Mouse (Mus musculus) thymus, postnatal 0 days (tissue): Measurements from ENCODE around the gene Lrfn2. TPM values are rescaled to one million over a fixed set of nuclear protein-coding genes. Genes with fewer than 3 reads are reported as not detected.
A peak's percentile ranks its signal among the peaks of the same experiment; 100 is the strongest.

Source experiments
- DNase-seq: peaks from one replicate; pipeline ENCODE4 v3.0.0-alpha.2; 2015; ENCODE audit warnings: low spot score
- polyA plus RNA-seq: library from polyadenylated mRNA; unstranded; fragments of >200 nt; fragmentation: Nextera tagmentation; extraction: Ambion mirVana; gene quantifications from 2 replicates; pipeline ENCODE4 v1.2.1, GENCODE M21; 2015

The Lrfn2 gene
- 0.09 and 0.13 TPM in 2 replicates for polyA plus RNA-seq

DNA sequence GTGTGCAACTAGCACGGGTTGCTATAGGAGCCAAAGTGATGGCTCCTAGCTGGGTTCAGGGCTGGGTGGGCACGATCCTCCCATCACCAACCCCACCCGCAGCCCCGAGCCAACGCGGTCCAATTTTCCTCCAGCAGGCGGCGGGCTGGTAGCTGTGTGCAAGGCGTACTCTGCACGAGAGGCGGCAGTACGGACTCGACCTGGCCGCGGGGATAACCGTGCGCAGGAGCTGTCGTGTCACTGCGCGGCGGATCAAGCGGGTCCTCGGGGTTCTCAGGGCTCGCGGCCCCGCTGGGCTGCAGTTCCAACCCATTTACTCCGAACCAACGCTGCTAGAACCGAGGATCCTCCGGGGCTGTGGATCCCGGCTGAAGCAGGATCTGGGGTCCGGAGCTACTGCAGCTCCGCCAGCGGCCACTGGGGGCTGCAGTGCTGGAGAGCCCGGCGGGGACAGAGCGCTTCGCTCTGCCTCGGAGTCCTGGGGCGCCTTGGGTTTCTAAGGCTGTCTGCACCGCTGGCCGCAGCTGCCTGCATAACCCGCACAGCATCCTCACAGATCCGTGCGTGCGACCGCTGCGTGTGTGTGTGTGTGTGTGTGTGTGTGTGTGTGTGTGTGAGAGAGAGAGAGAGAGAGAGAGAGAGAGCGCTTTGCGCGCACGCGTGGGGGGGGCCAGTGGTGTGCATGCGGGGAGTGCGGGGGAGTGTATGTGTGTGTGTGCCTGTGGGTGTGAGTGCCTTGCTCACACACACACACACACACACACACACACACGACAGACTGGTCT is at the start of gene Lrfn2:
Lrfn2 (plus strand) TSS at position 759 of the 785 bp plus-strand sequence.
- DNase-seq = peak; percentile 53

- no peak for DNase-seq
These were observed 44.5 kb upstream of the Lrfn2 start for GRCm38 (mm10) chr17:48887472-48888385.

GRCm38 (mm10) chr17:48905286-48906040 is 26.7 kb upstream of the Lrfn2 start:
- DNase-seq = no peak

GRCm38 (mm10) chr17:48913437-48913836 is 18.7 kb upstream of the Lrfn2 start:
- no peak for DNase-seq

GRCm38 (mm10) chr17:48917411-48917810 is 14.8 kb upstream of the Lrfn2 start:
- DNase-seq = no peak

- DNase-seq = no peak
These were observed 13.7 kb upstream of the Lrfn2 start for GRCm38 (mm10) chr17:48918458-48918857.

DNA sequence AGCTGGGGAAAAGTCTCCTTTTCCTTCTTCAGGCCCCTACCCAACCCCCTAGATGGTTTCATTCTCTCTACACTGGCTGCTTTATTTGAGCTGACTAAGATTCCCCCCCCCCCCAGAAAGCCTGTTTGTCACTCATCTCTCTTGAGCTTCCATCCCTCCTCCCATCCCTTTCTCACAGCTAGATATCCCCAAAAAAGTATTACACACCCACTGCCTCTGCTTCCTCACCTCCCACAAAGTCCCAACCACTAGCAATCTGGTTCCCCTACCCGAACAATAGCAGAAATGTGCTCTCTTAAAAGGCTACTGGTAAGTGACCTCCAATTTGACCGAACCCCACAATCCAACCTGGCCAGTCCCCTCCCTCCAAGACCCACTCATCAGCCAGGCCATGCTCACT is 9.3 kb upstream of the Lrfn2 start:
- DNase-seq = no peak

DNA sequence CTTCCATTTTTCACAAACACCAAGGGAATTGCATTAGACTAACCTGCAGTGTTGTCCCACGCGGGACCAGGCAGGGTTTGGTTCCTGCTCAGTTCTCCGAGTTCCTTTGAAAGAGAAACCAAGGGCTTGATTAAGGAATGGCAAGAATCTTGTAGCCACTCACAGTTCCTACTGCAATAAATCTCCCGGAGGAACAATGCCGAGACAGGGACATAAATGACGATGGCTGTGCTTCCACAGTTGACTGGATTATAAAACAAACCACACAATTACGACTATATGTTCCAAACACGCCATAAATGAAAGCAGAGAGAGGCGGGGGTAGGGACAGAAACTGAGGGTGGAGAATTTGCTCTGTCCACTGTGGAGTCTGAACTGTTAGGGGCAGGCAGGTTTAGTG is 6.8 kb upstream of the Lrfn2 start:
- no peak for DNase-seq

DNA sequence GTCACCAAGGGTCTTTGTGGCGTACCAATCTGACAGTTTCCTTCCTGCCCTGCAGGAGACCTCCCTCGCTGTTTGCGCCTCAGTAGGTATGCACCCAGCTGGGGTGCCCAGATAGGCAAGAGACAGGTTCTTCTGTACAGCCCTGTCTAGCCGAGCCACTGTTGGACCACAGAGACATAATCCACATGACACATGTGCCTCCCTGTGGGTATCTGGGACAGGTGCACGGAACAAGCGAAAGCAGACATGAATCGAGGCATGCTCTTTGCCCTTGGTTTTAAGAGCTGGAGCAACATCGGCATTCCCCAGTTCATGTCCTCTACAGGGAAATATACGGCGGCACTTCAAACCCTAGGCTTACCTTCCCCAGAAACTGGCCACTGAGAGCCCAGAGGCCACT is 1.2 kb upstream of the Lrfn2 start:
- no peak for DNase-seq

- DNase-seq = no peak
These were observed 277 bp downstream of the Lrfn2 start for GRCm38 (mm10) chr17:48932406-48932906.

DNA sequence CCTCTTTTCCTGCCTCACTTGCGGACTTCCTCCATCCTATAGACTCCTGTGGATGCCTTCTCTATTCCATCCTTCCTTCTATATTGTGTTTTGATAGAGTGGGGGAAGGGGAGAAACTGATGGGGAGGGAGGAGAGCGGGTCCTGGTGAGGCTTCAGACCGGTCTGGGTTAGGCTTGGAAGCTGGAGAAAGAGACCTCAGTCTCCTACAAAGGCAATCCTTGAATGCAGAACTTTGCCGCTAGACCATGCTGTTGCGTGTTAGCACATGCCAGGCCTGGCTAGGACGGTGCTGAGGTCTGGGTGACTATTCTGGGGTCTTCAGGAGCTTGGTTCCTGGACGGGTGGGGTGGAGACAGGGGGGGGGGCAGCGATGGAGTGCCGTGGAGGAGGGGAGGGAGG is 737 bp downstream of the Lrfn2 start:
- DNase-seq = no peak

DNA sequence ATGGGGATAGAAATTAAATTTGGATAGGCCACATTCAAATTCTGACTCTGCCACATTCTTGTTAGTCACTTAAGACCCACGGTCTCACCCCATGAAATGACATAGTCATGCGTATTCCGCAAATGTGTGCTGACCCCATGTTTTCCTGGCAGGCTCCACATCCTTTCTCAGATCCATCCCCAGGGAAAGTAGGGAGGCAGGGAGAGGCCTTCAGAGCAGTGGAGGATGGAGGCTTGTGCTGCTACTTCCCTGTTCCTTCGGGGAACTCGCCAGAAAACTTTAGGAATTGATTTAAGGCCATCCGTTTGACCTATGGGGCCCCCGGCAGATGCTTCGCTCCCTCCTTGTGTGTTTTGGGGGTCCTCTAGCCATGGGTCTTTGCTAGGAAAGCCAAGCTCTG is 3.0 kb downstream of the Lrfn2 start:
- DNase-seq = no peak

GRCm38 (mm10) chr17:48936445-48937141 is 4.4 kb downstream of the Lrfn2 start:
- no peak for DNase-seq

- DNase-seq = no peak
These were observed 6.6 kb downstream of the Lrfn2 start for GRCm38 (mm10) chr17:48938711-48939220.

DNA sequence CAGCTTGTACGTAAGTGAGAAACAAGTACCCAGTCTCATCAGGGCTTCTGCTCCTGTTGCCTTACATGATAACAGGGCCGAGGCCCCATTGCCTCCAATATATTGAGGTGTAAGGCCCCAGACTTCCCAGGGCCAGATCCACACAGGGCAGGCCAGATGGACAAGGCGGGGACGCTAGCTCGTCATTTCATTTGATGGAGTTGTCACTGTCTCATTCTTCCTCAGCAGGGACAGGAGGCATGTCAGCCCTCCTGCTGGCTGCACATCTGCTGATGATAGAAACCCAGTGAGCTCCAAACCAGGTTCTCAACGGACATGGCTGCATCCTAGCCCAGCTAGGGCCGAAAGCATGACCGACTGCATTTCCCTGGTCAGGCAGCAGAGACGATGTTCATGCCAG is 14.1 kb downstream of the Lrfn2 start:
- no peak for DNase-seq

DNA sequence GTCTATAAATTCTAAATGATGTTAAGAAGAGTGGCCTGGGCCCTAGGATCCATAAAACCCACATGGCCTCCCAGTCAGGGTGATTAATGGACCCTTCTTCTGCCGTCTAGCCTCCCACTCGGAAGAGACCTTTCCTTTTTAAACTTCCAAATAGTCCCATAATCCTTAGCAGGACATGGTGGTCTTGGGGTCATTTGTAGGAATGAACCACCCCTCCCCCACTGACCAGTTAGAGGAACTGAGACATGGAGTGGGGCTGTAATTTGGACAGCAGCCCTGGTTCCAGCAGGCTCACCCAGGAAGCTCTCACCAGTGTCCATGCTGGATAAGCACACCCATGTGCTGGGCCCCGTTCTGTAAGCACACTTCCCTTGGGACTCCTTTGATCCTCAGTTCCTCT is 14.6 kb downstream of the Lrfn2 start:
- no peak for DNase-seq

DNA sequence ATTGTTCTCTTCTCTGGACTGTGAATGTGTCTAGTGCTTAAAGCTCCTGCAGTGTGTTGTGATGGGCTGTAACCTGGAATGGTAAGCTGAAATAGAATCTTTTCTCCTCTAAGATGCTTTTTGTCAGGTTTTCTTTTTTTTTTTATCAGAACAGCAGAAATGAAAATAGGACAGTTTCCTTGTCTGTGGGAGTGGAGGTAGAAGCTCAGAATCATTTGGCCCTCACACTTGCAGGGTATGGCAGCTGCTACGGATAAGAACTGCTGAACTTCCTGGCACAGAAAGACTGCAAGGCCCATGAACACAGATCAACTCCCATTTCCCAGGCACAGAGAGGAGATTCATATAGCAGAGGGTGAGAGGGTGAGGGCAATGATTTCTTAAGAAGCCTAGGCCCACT is 19.1 kb downstream of the Lrfn2 start:
- DNase-seq = no peak

DNA sequence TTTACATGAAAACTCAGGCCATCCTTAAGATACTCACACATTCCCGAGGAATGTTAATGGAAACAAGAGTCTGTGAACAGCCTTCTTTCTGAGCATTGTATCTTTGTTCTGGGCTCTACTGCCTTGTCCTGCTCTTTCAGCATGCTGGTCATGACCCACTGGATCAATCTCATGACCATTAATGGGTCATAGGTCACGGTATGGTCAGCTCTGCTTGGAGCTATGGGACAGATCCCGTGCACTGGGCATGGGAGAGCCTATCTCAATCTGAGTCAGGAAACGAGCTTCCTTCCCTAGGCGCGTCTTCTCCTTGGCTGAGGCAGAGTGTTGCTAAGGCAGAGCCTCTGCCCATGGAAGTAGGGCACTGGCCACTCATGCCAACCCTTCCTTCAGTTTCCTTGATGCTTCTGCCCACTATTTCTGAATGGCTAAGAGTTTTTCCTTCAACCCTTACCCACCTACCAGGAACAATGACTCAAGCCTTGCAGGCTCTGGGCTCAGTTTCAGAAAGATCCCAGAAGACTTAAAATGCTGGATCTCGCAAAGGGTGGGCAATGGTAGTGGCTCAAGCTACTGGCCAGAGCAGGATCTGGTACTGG is 24.0 kb downstream of the Lrfn2 start:
- no peak for DNase-seq

- DNase-seq = no peak
These were observed 28.1 kb downstream of the Lrfn2 start for GRCm38 (mm10) chr17:48960161-48960698.

DNA sequence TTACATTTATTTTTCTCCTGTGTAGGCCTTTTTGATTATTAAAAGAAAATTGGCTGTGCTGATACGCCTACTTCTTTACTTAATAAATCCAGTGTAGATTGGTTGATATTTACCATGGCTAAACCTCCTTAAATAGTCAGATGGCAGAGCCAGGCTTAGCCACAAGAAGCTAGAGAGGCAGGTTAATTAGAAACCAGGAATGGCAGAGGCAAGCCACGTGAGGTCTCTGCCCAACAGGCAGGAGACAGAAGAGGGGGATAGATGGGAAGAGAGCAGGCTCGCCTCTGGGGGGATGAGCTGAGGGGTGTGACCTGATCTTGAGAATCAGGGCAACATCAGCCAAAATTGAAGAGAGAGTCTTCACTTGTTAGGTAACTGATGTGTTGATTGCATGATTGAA is 30.5 kb downstream of the Lrfn2 start:
- DNase-seq = no peak
